Mouse (Mus musculus) brain, embryonic 14.5 days (tissue): ENCODE results near the gene Zgpat.

Experiments used
- CTCF ChIP-seq: fragments of 200-500 bp; IDR thresholded peaks from 2 replicates; pipeline ENCODE4 v1.5.1; 2012; ENCODE audit warnings: inconsistent platforms, mild to moderate bottlenecking, moderate library complexity, borderline replicate concordance; ENCODE audit not compliant: insufficient read depth, insufficient read length; ENCODE audit errors: extremely low read depth
- POLR2A ChIP-seq: fragments of 200-500 bp; IDR thresholded peaks from 2 replicates; pipeline ENCODE4 v1.6.1; 2012; ENCODE audit warnings: mild to moderate bottlenecking, inconsistent platforms, borderline replicate concordance; ENCODE audit not compliant: poor library complexity, insufficient read depth, insufficient read length, severe bottlenecking; ENCODE audit errors: extremely low read depth

GRCm38 (mm10) chr2:181356780-181357179 lies 7.9 kb upstream of the Zgpat start:
- TF ChIP-seq POLR2A (no peak), CTCF (no peak)
